Mouse (Mus musculus) G1E (cell line): ENCODE measurements around the gene Mtmr12.

Source experiments
- CTCF ChIP-seq: IDR thresholded peaks from 2 replicates; pipeline ENCODE4 v1.5.1; 2012; ENCODE audit warnings: low read depth, low read length, inconsistent platforms, mixed read lengths
- GATA1 ChIP-seq: IDR thresholded peaks from 2 replicates; pipeline ENCODE4 v1.6.1; 2012; ENCODE audit warnings: borderline replicate concordance, low read length, inconsistent platforms, mixed read lengths
- GATA2 ChIP-seq: IDR thresholded peaks from 2 replicates; pipeline ENCODE4 v1.6.1; 2012; ENCODE audit warnings: low read depth, low read length, inconsistent platforms, borderline replicate concordance
- POLR2AphosphoS5 ChIP-seq: IDR thresholded peaks from 2 replicates; pipeline ENCODE4 v1.6.1; 2012; ENCODE audit warnings: low read depth, low read length, inconsistent platforms; ENCODE audit not compliant: insufficient replicate concordance
- TAL1 ChIP-seq: conservative IDR thresholded peaks from 2 replicates; pipeline ENCODE4 v1.6.1; 2012; ENCODE audit warnings: low read depth, low read length, inconsistent platforms, mixed read lengths

DNA sequence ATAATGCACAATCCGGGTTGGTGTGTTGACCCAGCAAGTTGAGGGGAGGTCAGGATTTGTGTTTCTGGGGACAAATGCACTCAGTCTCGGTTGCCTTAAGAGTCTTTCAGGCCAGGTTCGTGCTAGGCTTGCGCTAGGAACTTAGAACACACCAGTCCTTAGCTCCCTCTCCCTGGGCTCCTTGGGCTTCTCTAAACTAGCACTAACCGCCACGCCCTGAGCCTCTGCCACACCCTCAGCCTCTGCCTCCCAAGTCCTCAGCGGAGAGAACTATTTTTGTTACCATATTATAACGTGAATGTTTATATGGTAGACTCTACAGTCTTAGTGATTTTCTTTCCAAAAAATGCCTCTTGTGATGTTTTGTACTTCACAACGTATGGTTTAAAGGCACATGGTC lies 66.5 kb downstream of the Mtmr12 start:
- TF ChIP-seq CTCF = no peak
- no peak for TF ChIP-seq TAL1
- no peak for TF ChIP-seq GATA1
- TF ChIP-seq POLR2AphosphoS5 = no peak
- no peak for TF ChIP-seq GATA2
